Mouse (Mus musculus) brain, embryonic 18.5 days (tissue): ENCODE measurements around the gene Hist1h3f.

Source experiments
- DNase-seq: peaks from one replicate; pipeline ENCODE4 v3.0.0-alpha.2; 2012; ENCODE audit warnings: low read depth, low spot score

Hist1h3f gene

GRCm38 (mm10) chr13:23543965-23544786 is at the start of gene Hist1h3f:
Gene Hist1h3f (plus strand): TSS chr13:23544052.
- DNase-seq, result peak; percentile 95

GRCm38 (mm10) chr13:23495526-23495925 is 48.3 kb upstream of the Hist1h3f start:
- no peak for DNase-seq

GRCm38 (mm10) chr13:23497656-23498321 is 46.1 kb upstream of the Hist1h3f start:
- no peak for DNase-seq

GRCm38 (mm10) chr13:23498653-23499052 is 45.2 kb upstream of the Hist1h3f start:
- no peak for DNase-seq

GRCm38 (mm10) chr13:23499943-23500342 is 43.9 kb upstream of the Hist1h3f start:
- no peak for DNase-seq

- no peak for DNase-seq
Observed at GRCm38 (mm10) chr13:23500424-23501200, 43.2 kb upstream of the Hist1h3f start.

GRCm38 (mm10) chr13:23501511-23501910 is 42.3 kb upstream of the Hist1h3f start:
- no peak for DNase-seq

GRCm38 (mm10) chr13:23502031-23502567 is 41.8 kb upstream of the Hist1h3f start:
- no peak for DNase-seq

GRCm38 (mm10) chr13:23502916-23503315 is 40.9 kb upstream of the Hist1h3f start:
- no peak for DNase-seq

- no peak for DNase-seq
Observed at GRCm38 (mm10) chr13:23503797-23504196, 40.1 kb upstream of the Hist1h3f start.

GRCm38 (mm10) chr13:23505662-23506345 is 38.0 kb upstream of the Hist1h3f start:
- no peak for DNase-seq

GRCm38 (mm10) chr13:23506351-23506750 is 37.5 kb upstream of the Hist1h3f start:
- DNase-seq, result no peak

GRCm38 (mm10) chr13:23506819-23507515 is 36.9 kb upstream of the Hist1h3f start:
- DNase-seq, result no peak

GRCm38 (mm10) chr13:23510127-23510526 is 33.7 kb upstream of the Hist1h3f start:
- DNase-seq, result no peak

GRCm38 (mm10) chr13:23513517-23513916 is 30.3 kb upstream of the Hist1h3f start:
- no peak for DNase-seq

- no peak for DNase-seq
Observed at GRCm38 (mm10) chr13:23515281-23515680, 28.6 kb upstream of the Hist1h3f start.

- no peak for DNase-seq
Observed at GRCm38 (mm10) chr13:23515826-23516620, 27.8 kb upstream of the Hist1h3f start.

- no peak for DNase-seq
Observed at GRCm38 (mm10) chr13:23516822-23517602, 26.8 kb upstream of the Hist1h3f start.
